Mouse (Mus musculus) G1E (cell line): ENCODE data around the gene Rbm25.

Source experiments
- CTCF ChIP-seq: IDR thresholded peaks from 2 replicates; pipeline ENCODE4 v1.5.1; 2012; ENCODE audit warnings: low read depth, low read length, inconsistent platforms, mixed read lengths
- GATA1 ChIP-seq: IDR thresholded peaks from 2 replicates; pipeline ENCODE4 v1.6.1; 2012; ENCODE audit warnings: borderline replicate concordance, low read length, inconsistent platforms, mixed read lengths
- POLR2AphosphoS5 ChIP-seq: IDR thresholded peaks from 2 replicates; pipeline ENCODE4 v1.6.1; 2012; ENCODE audit warnings: low read depth, low read length, inconsistent platforms; ENCODE audit not compliant: insufficient replicate concordance
- TAL1 ChIP-seq: conservative IDR thresholded peaks from 2 replicates; pipeline ENCODE4 v1.6.1; 2012; ENCODE audit warnings: low read depth, low read length, inconsistent platforms, mixed read lengths

DNA sequence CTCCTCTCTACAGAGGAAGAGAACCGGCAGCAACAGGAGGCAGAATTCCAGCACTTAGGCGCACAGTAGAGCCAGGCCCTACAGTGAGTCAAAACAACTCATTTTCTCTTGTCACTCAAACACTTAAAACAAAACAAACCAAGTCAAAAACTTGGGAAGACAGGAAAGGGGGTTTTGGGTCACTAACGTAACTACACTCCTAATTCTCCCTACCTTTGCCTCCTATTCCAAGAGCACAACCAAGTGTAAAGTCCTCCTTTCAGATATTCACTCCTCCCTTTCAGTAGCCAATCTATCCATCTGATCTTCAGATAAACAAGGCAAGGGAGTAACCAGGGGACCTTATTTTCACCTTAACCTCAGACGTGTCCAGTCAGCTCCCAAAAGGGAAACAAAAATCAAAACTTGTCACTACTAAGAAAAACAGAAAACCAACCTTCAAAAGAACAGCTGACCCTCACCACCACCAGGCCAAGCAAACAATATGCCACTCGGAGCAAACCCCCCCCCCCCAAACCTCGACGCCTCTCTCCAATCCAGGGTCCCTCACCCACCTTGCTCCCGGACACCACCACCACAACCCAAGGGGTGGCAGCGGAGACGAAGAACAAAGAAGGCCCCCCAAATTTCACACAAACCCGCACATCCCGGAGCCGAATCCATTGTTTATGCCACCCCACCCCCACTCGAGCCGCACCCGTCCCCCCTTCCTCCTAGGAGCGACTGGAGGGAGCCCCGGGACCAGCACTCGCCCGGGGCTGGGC is 34.7 kb upstream of the Rbm25 start:
- TF ChIP-seq TAL1 (no peak), CTCF (no peak), GATA1 (no peak), POLR2AphosphoS5 (no peak)
